Mouse (Mus musculus) CH12.LX (cell line): ENCODE data around the gene Aarsd1. TPM values are rescaled to one million over a fixed set of nuclear protein-coding genes. Genes with fewer than 3 reads are reported as not detected.

Source experiments
- DNase-seq: peaks from one replicate; pipeline ENCODE4 v3.0.0-alpha.2; 2013; ENCODE audit errors: extremely low read depth
- H3K27ac ChIP-seq: 2 replicates; pipeline ENCODE4 v1.5.1; 2012; ENCODE audit warnings: low read depth, mild to moderate bottlenecking, control low read depth, moderate library complexity; ENCODE audit not compliant: insufficient read depth
- H3K27me3 ChIP-seq: replicated peaks from 2 replicates; pipeline ENCODE3; 2012; ENCODE audit warnings: inconsistent platforms
- H3K36me3 ChIP-seq, 2 experiments: replicated peaks in 1 of 2; 2 replicates each; pipeline versions ENCODE3 to v1.6.1; 2012; ENCODE audit warnings: inconsistent platforms in 1 of 2, low read length in 1 of 2, mild to moderate bottlenecking in 1 of 2, mixed read lengths in 1 of 2, moderate library complexity in 1 of 2; ENCODE audit not compliant: control insufficient read depth in 1 of 2, insufficient read depth in 1 of 2
- H3K4me1 ChIP-seq, 2 experiments: 2 replicates each; pipeline ENCODE4 v1.6.1; 2012; ENCODE audit warnings: inconsistent platforms in 1 of 2, moderate library complexity in 1 of 2; ENCODE audit not compliant: insufficient read depth in 2 of 2, control insufficient read depth in 1 of 2
- H3K4me2 ChIP-seq: 2 replicates; pipeline ENCODE4 v1.6.1; 2012; ENCODE audit warnings: low read depth, mild to moderate bottlenecking, control low read depth; ENCODE audit not compliant: poor library complexity, insufficient read depth, severe bottlenecking
- H3K4me3 ChIP-seq, 3 experiments: fragments of 150-350 bp in 1 of 3; sonication (generic) in 1 of 3; replicated peaks in 1 of 3; 2 replicates each; pipeline versions ENCODE3 to v1.5.1; 2011 to 2012; ENCODE audit warnings: low read depth in 2 of 3, low read length in 2 of 3, mild to moderate bottlenecking in 2 of 3, moderate library complexity in 2 of 3, control low read depth in 1 of 3, improper control_type of control experiment in 1 of 3, inconsistent platforms in 1 of 3, mixed read lengths in 1 of 3; ENCODE audit not compliant: poor library complexity in 1 of 3
- H3K79me2 ChIP-seq: replicated peaks from 2 replicates; pipeline ENCODE4 v1.6.1; 2012; ENCODE audit warnings: mild to moderate bottlenecking, moderate library complexity; ENCODE audit not compliant: control insufficient read depth, poor library complexity, insufficient read depth, severe bottlenecking; ENCODE audit errors: extremely low read depth
- H3K9ac ChIP-seq: 2 replicates; pipeline ENCODE4 v1.6.1; 2012; ENCODE audit warnings: low read depth, mild to moderate bottlenecking, control low read depth, moderate library complexity; ENCODE audit not compliant: insufficient read depth
- H3K9me3 ChIP-seq: replicated peaks from 2 replicates; pipeline ENCODE3; 2012; ENCODE audit warnings: low read length, inconsistent platforms, mixed read lengths
- BHLHE40 ChIP-seq: IDR thresholded peaks from 2 replicates; pipeline ENCODE4 v1.6.1; 2011; ENCODE audit warnings: mild to moderate bottlenecking, low read depth, low read length, improper control_type of control experiment
- CHD1 ChIP-seq: IDR thresholded peaks from 2 replicates; pipeline ENCODE4 v1.6.1; 2012; ENCODE audit warnings: low read depth, low read length, improper control_type of control experiment, inconsistent platforms
- EP300 ChIP-seq: IDR thresholded peaks from 2 replicates; pipeline ENCODE4 v1.6.1; 2011; ENCODE audit warnings: low read length, improper control_type of control experiment
- HCFC1 ChIP-seq: IDR thresholded peaks from 2 replicates; pipeline ENCODE4 v1.6.1; 2012; ENCODE audit warnings: low read depth, mild to moderate bottlenecking, inconsistent platforms, low read length, improper control_type of control experiment
- IRF4 ChIP-seq: IDR thresholded peaks from 2 replicates; pipeline ENCODE4 v1.6.1; 2014; ENCODE audit warnings: low read depth, mild to moderate bottlenecking, inconsistent platforms, low read length, improper control_type of control experiment
- JUN ChIP-seq: IDR thresholded peaks from 2 replicates; pipeline ENCODE4 v1.6.1; 2011; ENCODE audit warnings: low read depth, mild to moderate bottlenecking, low read length, improper control_type of control experiment, moderate library complexity; ENCODE audit not compliant: insufficient read depth
- KAT2A ChIP-seq: IDR thresholded peaks from 2 replicates; pipeline ENCODE4 v1.6.1; 2012; ENCODE audit warnings: low read length, improper control_type of control experiment, inconsistent platforms; ENCODE audit not compliant: insufficient replicate concordance
- MAZ ChIP-seq: IDR thresholded peaks from 2 replicates; pipeline ENCODE4 v1.6.1; 2012; ENCODE audit warnings: low read depth, mild to moderate bottlenecking, inconsistent platforms, low read length, improper control_type of control experiment, moderate library complexity
- MEF2A ChIP-seq: IDR thresholded peaks from 2 replicates; pipeline ENCODE4 v1.6.1; 2014; ENCODE audit warnings: low read depth, mild to moderate bottlenecking, inconsistent platforms, low read length, improper control_type of control experiment, borderline replicate concordance
- MXI1 ChIP-seq: IDR thresholded peaks from 2 replicates; pipeline ENCODE4 v1.6.1; 2011; ENCODE audit warnings: mild to moderate bottlenecking, low read depth, low read length, improper control_type of control experiment
- NELFE ChIP-seq: IDR thresholded peaks from 2 replicates; pipeline ENCODE4 v1.6.1; 2011; ENCODE audit warnings: low read depth, low read length, improper control_type of control experiment
- POLR2A ChIP-seq: IDR thresholded peaks from 2 replicates; pipeline ENCODE4 v1.6.1; 2011; ENCODE audit warnings: low read depth, mild to moderate bottlenecking, improper control_type of control experiment, low read length
- POLR2AphosphoS2 ChIP-seq: IDR thresholded peaks from 2 replicates; pipeline ENCODE4 v1.6.1; 2011; ENCODE audit warnings: low read depth, low read length, improper control_type of control experiment
- RAD21 ChIP-seq: IDR thresholded peaks from 2 replicates; pipeline ENCODE4 v1.6.1; 2011; ENCODE audit warnings: low read depth, mild to moderate bottlenecking, low read length, improper control_type of control experiment, moderate library complexity
- RCOR1 ChIP-seq: conservative IDR thresholded peaks from 2 replicates; pipeline ENCODE4 v1.6.1; 2012; ENCODE audit warnings: low read depth, mild to moderate bottlenecking, inconsistent platforms, low read length, improper control_type of control experiment
- SMC3 ChIP-seq: IDR thresholded peaks from 2 replicates; pipeline ENCODE4 v1.6.1; 2011; ENCODE audit warnings: low read depth, low read length, improper control_type of control experiment
- TBP ChIP-seq: conservative IDR thresholded peaks from 2 replicates; pipeline ENCODE4 v1.6.1; 2011; ENCODE audit warnings: low read depth, low read length, improper control_type of control experiment
- TCF12 ChIP-seq: IDR thresholded peaks from 2 replicates; pipeline ENCODE4 v1.6.1; 2014; ENCODE audit warnings: low read depth, mild to moderate bottlenecking, inconsistent platforms, low read length, improper control_type of control experiment
- UBTF ChIP-seq: IDR thresholded peaks from 2 replicates; pipeline ENCODE4 v1.6.1; 2012; ENCODE audit warnings: low read depth, mild to moderate bottlenecking, inconsistent platforms, low read length, improper control_type of control experiment, moderate library complexity
- ZC3H11A ChIP-seq: IDR thresholded peaks from 2 replicates; pipeline ENCODE4 v1.6.1; 2012; ENCODE audit warnings: low read depth, mild to moderate bottlenecking, inconsistent platforms, low read length, improper control_type of control experiment
- ZKSCAN1 ChIP-seq: IDR thresholded peaks from 2 replicates; pipeline ENCODE4 v1.6.1; 2012; ENCODE audit warnings: low read depth, inconsistent platforms, low read length, improper control_type of control experiment, borderline replicate concordance
- ZMIZ1 ChIP-seq: IDR thresholded peaks from 2 replicates; pipeline ENCODE4 v1.6.1; 2012; ENCODE audit warnings: low read depth, mild to moderate bottlenecking, inconsistent platforms, low read length, improper control_type of control experiment
- ZNF384 ChIP-seq: IDR thresholded peaks from 2 replicates; pipeline ENCODE4 v1.6.1; 2012; ENCODE audit warnings: low read depth, low read length, improper control_type of control experiment, inconsistent platforms
- dilution Hi-C: fragments of 300-500 bp; cut with MboI; formaldehyde crosslinking; loops from 2 replicates; pipeline ENCODE4 v1.14.3; 2020; ENCODE audit warnings: low sequenced_read_pairs; ENCODE audit not compliant: extremely low pct_unique_long_range_greater_than_20kb, extremely low pct_ligation_motif_present
- in situ Hi-C: fragments of 300-500 bp; cut with MboI; formaldehyde crosslinking; loops from 3 replicates; pipeline ENCODE4 v1.14.3; 2019; ENCODE audit warnings: low sequenced_read_pairs, low pct_ligation_motif_present, low pct_unique_long_range_greater_than_20kb, mixed read lengths
- polyA plus RNA-seq: library from polyadenylated mRNA; unstranded; fragments of >175 nt; gene quantifications from 2 replicates; pipeline ENCODE4 v1.2.1, GENCODE M21; 2012; ENCODE audit warnings: low read depth; ENCODE audit not compliant: insufficient read length
- total RNA-seq, 2 experiments: library from RNA; depleted of rRNA; stranded (reverse); fragments of 300-350 nt in 1 of 2; fragments of >200 nt in 1 of 2; gene quantifications; 2 replicates each; pipeline ENCODE4 v1.2.3; 2012 to 2014

Aarsd1 gene
- total and polyA plus RNA-seq, 3 experiments: 81.5 to 133 (median 84.5) TPM

DNA sequence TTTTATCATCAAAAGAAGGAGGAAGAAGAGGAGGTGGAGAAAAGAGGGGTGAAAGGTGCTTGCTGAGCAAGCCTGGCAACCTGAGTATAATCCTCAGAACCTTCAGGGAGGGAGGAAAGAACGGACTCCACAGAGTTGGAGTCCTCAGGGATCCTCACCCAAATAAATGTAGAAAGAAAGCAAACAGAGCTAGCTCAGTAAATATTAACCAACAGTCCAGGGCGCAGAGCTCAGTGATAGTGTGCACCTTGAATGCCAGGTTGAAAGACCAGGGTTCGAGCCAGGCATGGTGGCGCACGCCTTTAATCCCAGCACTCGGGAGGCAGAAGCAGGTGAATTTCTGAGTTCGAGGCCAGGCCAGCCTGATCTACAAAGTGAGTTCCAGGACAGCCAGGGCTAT is 38.2 kb upstream of the Aarsd1 start:
- dilution Hi-C loops: no loop called here
- H3K4me1 ChIP-seq: peaks cover 0 to 44% of the 10 kb centered on the region in 2 experiments; a peak in 3 of 4 replicates

DNA sequence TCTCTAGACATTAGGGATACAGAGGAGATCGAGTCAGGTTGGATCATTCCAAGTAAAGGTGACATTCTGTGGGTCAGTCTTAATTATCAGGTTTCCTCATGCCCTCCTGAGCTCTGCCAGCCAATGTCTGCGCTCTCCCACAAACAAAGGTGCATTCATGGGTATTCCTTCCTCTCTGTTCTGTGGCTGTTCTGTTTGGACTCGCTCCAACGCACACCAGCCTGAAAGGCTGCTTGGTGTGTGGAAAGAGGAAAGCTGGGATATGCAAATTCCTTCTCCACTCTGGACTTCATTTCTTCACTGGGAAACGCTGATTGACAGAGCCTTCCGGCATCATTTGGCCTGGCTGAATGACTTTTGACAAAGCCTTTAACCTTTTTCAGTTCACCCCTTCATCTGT is 37.3 kb upstream of the Aarsd1 start:
- Histone ChIP-seq H3K79me2 (0 out of 2 replicates have a peak, but pooled peaks cover 8% of the 10 kb centered on the region), H3K9ac (no peak overlapping the region)
- TF ChIP-seq POLR2A (no peak), EP300 (peak; percentile 23; the same call in 1 of the 2 replicates), TCF12 (no peak), KAT2A (no peak), HCFC1 (no peak), BHLHE40 (no peak)
- TF ChIP-seq, all 38 proteins: peak for 1
- in situ Hi-C loops: no loop called here
- no peaks in the 10 kb centered on the region for H3K27me3 ChIP-seq
- DNase-seq: no peak
- no peak overlapping the region for H3K4me3 ChIP-seq
- H3K4me1 ChIP-seq: peaks cover 0 to 49% of the 10 kb centered on the region in 2 experiments; a peak in 3 of 4 replicates
- dilution Hi-C loops: no loop called here
- no peaks in the 10 kb centered on the region for H3K9me3 ChIP-seq
- H3K4me2 ChIP-seq: no peak overlapping the region
- peaks cover 31 to 80% of the 10 kb centered on the region in 2 experiments for H3K36me3 ChIP-seq
- H3K27ac ChIP-seq: no peak overlapping the region

More for the DNA sequence above, 38.2 kb upstream of the Aarsd1 start:
- Histone ChIP-seq H3K36me3 (peaks cover 39 to 90% of the 10 kb centered on the region in 2 experiments), H3K79me2 (0 out of 2 replicates have a peak, but pooled peaks cover 3% of the 10 kb centered on the region), H3K9me3 (no peaks in the 10 kb centered on the region), H3K27me3 (no peaks in the 10 kb centered on the region), H3K27ac (no peak overlapping the region), H3K4me3 (no peak overlapping the region), H3K9ac (no peak overlapping the region), H3K4me2 (no peak overlapping the region)
- TF ChIP-seq RAD21 (no peak), BHLHE40 (no peak), ZNF384 (no peak), TBP (no peak), IRF4 (no peak), NELFE (no peak), MXI1 (no peak)
- in situ Hi-C loops: no loop called here
- no peak for DNase-seq

GRCm38 (mm10) chr11:101452093-101452774 is 34.8 kb upstream of the Aarsd1 start:
- Histone ChIP-seq H3K27ac (no peak overlapping the region), H3K4me3 (no peak overlapping the region), H3K4me1 (peaks cover 0 to 50% of the 10 kb centered on the region in 2 experiments; a peak in 2 of 4 replicates), H3K27me3 (no peaks in the 10 kb centered on the region), H3K79me2 (peaks cover 8% of the 10 kb centered on the region; the same call in 1 of the 2 replicates), H3K9me3 (no peaks in the 10 kb centered on the region), H3K36me3 (peaks cover 8 to 56% of the 10 kb centered on the region in 2 experiments), H3K4me2 (no peak overlapping the region), H3K9ac (no peak overlapping the region)
- no peak for DNase-seq
- in situ Hi-C loops (no loop called here), dilution Hi-C loops (no loop called here)
- no peak for TF ChIP-seq POLR2AphosphoS2
- no peak for TF ChIP-seq JUN
- no peak for TF ChIP-seq UBTF
- TF ChIP-seq ZC3H11A: no peak
- no peak for TF ChIP-seq ZMIZ1
- no peak for TF ChIP-seq SMC3
- no peak for TF ChIP-seq MEF2A
- TF ChIP-seq RCOR1: no peak
- TF ChIP-seq ZKSCAN1: no peak
- TF ChIP-seq CHD1: no peak
- TF ChIP-seq TBP: no peak
- TF ChIP-seq IRF4: no peak
- TF ChIP-seq MAZ: no peak
